Mouse (Mus musculus) ES-E14 (cell line): ENCODE data around the gene Izumo1.

Experiments
- HCFC1 ChIP-seq: IDR thresholded peaks from 2 replicates; pipeline ENCODE4 v1.6.1; 2012; ENCODE audit warnings: low read length, inconsistent platforms, borderline replicate concordance; ENCODE audit not compliant: insufficient read depth
- MAFK ChIP-seq: IDR thresholded peaks from 2 replicates; pipeline ENCODE4 v1.6.1; 2014; ENCODE audit warnings: mild to moderate bottlenecking, low read depth, low read length, inconsistent platforms; ENCODE audit not compliant: insufficient read depth
- ZC3H11A ChIP-seq: IDR thresholded peaks from 2 replicates; pipeline ENCODE4 v1.6.1; 2012; ENCODE audit warnings: low read depth, mild to moderate bottlenecking, inconsistent platforms, low read length, borderline replicate concordance
- ZNF384 ChIP-seq: IDR thresholded peaks from 2 replicates; pipeline ENCODE4 v1.6.1; 2012; ENCODE audit warnings: low read depth, low read length, inconsistent platforms

DNA sequence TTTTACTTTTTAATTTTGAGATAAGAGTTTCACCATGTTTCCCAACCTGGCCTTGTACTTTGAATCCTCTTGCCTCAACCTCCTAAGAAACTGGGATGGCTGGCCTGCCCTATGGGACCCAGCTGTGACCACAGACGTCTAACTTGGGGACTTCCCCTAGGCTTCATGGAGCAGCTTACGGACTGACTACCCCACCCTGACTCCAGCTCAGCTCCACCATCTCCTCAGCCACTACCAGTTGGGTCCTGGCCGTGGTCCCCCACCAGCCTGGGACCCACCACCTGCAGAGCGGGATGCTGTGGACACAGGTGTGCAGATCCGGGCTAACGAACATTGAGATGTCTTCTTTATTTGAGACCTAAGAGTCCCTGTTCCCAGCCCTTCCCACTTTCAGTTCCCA lies 16.1 kb downstream of the Izumo1 start:
- TF ChIP-seq ZC3H11A = no peak
- TF ChIP-seq HCFC1 = no peak
- TF ChIP-seq ZNF384 = no peak
- no peak for TF ChIP-seq MAFK
